Mouse (Mus musculus): Measurements from ENCODE around the gene Zfp652. TPM values are rescaled to one million over a fixed set of nuclear protein-coding genes. Genes with fewer than 3 reads are reported as not detected.

Zfp652 gene
- polyA plus RNA-seq, 1 experiment from 2014 or later: 23.2 TPM

GRCm38 (mm10) chr11:95805527-95805926 lies 93.1 kb downstream of the Zfp652 start:
- ATAC-seq (ENCODE audit: low read depth): no peak
- Histone ChIP-seq H3K9me3 (ENCODE audit: control insufficient read depth, low read length) (no peaks in the 10 kb centered on the region), H3K4me2 (ENCODE audit: low read depth, low read length) (no peak overlapping the region), H3K9ac (ENCODE audit: low read length) (no peak overlapping the region), H3K27ac (ENCODE audit: low read length) (no peak overlapping the region), H3K27me3 (ENCODE audit: control insufficient read depth, insufficient read depth, low read depth, low read length) (no peaks in the 10 kb centered on the region), H3K4me3 (ENCODE audit: low read length) (no peak overlapping the region), H3K4me1 (replicated peaks; ENCODE audit: control insufficient read depth, insufficient read depth, low read length) (no peaks in the 10 kb centered on the region), H3K36me3 (ENCODE audit: control insufficient read depth, insufficient read depth, low read length) (no peaks in the 10 kb centered on the region)
- 25% methylated on average over 3 of the region's 3 CpGs for WGBS

GRCm38 (mm10) chr11:95807884-95808283 lies 95.4 kb downstream of the Zfp652 start:
- no peaks in the 10 kb centered on the region for H3K36me3 ChIP-seq (ENCODE audit: control insufficient read depth, insufficient read depth, low read length)
- H3K9me3 ChIP-seq (ENCODE audit: control insufficient read depth, low read length): no peaks in the 10 kb centered on the region
- 92% methylated on average over 5 of the region's 5 CpGs for WGBS
- H3K9ac ChIP-seq (ENCODE audit: low read length): no peak overlapping the region
- H3K4me3 ChIP-seq (ENCODE audit: low read length): no peak overlapping the region
- H3K27me3 ChIP-seq (ENCODE audit: control insufficient read depth, insufficient read depth, low read depth, low read length): no peaks in the 10 kb centered on the region
- H3K4me2 ChIP-seq (ENCODE audit: low read depth, low read length): no peak overlapping the region
- no peak for ATAC-seq (ENCODE audit: low read depth)
- H3K4me1 ChIP-seq (replicated peaks; ENCODE audit: control insufficient read depth, insufficient read depth, low read length): no peaks in the 10 kb centered on the region
- no peak overlapping the region for H3K27ac ChIP-seq (ENCODE audit: low read length)

GRCm38 (mm10) chr11:95808448-95809011 lies 96.1 kb downstream of the Zfp652 start:
- Histone ChIP-seq H3K4me3 (ENCODE audit: low read length) (no peak overlapping the region), H3K4me1 (replicated peaks; ENCODE audit: control insufficient read depth, insufficient read depth, low read length) (no peaks in the 10 kb centered on the region), H3K27me3 (ENCODE audit: control insufficient read depth, insufficient read depth, low read depth, low read length) (no peaks in the 10 kb centered on the region), H3K4me2 (ENCODE audit: low read depth, low read length) (no peak overlapping the region), H3K9ac (ENCODE audit: low read length) (no peak overlapping the region), H3K36me3 (ENCODE audit: control insufficient read depth, insufficient read depth, low read length) (no peaks in the 10 kb centered on the region), H3K9me3 (ENCODE audit: control insufficient read depth, low read length) (no peaks in the 10 kb centered on the region), H3K27ac (ENCODE audit: low read length) (no peak overlapping the region)
- no peak for ATAC-seq (ENCODE audit: low read depth)
- WGBS: 62% methylated on average over 5 of the region's 5 CpGs

GRCm38 (mm10) chr11:95809603-95810002 lies 97.1 kb downstream of the Zfp652 start:
- 42% methylated on average over 5 of the region's 5 CpGs for WGBS

GRCm38 (mm10) chr11:95810828-95811227 lies 98.4 kb downstream of the Zfp652 start:
- H3K27ac ChIP-seq (ENCODE audit: low read length): no peak overlapping the region
- no peaks in the 10 kb centered on the region for H3K9me3 ChIP-seq (ENCODE audit: control insufficient read depth, low read length)
- H3K4me3 ChIP-seq (ENCODE audit: low read length): no peak overlapping the region
- H3K27me3 ChIP-seq (ENCODE audit: control insufficient read depth, insufficient read depth, low read depth, low read length): no peaks in the 10 kb centered on the region
- H3K4me2 ChIP-seq (ENCODE audit: low read depth, low read length): no peak overlapping the region
- H3K36me3 ChIP-seq (ENCODE audit: control insufficient read depth, insufficient read depth, low read length): no peaks in the 10 kb centered on the region
- 51% methylated on average over 7 of the region's 7 CpGs for WGBS
- H3K4me1 ChIP-seq (replicated peaks; ENCODE audit: control insufficient read depth, insufficient read depth, low read length): no peaks in the 10 kb centered on the region
- no peak overlapping the region for H3K9ac ChIP-seq (ENCODE audit: low read length)
- no peak for ATAC-seq (ENCODE audit: low read depth)

More at GRCm38 (mm10) chr11:95809603-95810002, 97.1 kb downstream of the Zfp652 start:
- H3K36me3 ChIP-seq (ENCODE audit: control insufficient read depth, insufficient read depth, low read length): no peaks in the 10 kb centered on the region
- H3K4me2 ChIP-seq (ENCODE audit: low read depth, low read length): no peak overlapping the region
- ATAC-seq (ENCODE audit: low read depth): no peak
- no peak overlapping the region for H3K27ac ChIP-seq (ENCODE audit: low read length)
- H3K27me3 ChIP-seq (ENCODE audit: control insufficient read depth, insufficient read depth, low read depth, low read length): no peaks in the 10 kb centered on the region
- no peaks in the 10 kb centered on the region for H3K4me1 ChIP-seq (replicated peaks; ENCODE audit: control insufficient read depth, insufficient read depth, low read length)
- no peak overlapping the region for H3K9ac ChIP-seq (ENCODE audit: low read length)
- no peaks in the 10 kb centered on the region for H3K9me3 ChIP-seq (ENCODE audit: control insufficient read depth, low read length)
- no peak overlapping the region for H3K4me3 ChIP-seq (ENCODE audit: low read length)

GRCm38 (mm10) chr11:95811741-95812140 lies 99.3 kb downstream of the Zfp652 start:
- WGBS: 77% methylated on average over 6 of the region's 6 CpGs
- Histone ChIP-seq H3K9ac (ENCODE audit: low read length) (no peak overlapping the region), H3K9me3 (ENCODE audit: control insufficient read depth, low read length) (no peaks in the 10 kb centered on the region), H3K27ac (ENCODE audit: low read length) (no peak overlapping the region), H3K4me1 (replicated peaks; ENCODE audit: control insufficient read depth, insufficient read depth, low read length) (no peaks in the 10 kb centered on the region), H3K4me2 (ENCODE audit: low read depth, low read length) (no peak overlapping the region), H3K27me3 (ENCODE audit: control insufficient read depth, insufficient read depth, low read depth, low read length) (no peaks in the 10 kb centered on the region), H3K4me3 (ENCODE audit: low read length) (no peak overlapping the region), H3K36me3 (ENCODE audit: control insufficient read depth, insufficient read depth, low read length) (no peaks in the 10 kb centered on the region)
- ATAC-seq (ENCODE audit: low read depth): no peak

GRCm38 (mm10) chr11:95812224-95812623 lies 99.8 kb downstream of the Zfp652 start:
- Histone ChIP-seq H3K9ac (ENCODE audit: low read length) (no peak overlapping the region), H3K36me3 (ENCODE audit: control insufficient read depth, insufficient read depth, low read length) (no peaks in the 10 kb centered on the region), H3K4me3 (ENCODE audit: low read length) (no peak overlapping the region), H3K9me3 (ENCODE audit: control insufficient read depth, low read length) (no peaks in the 10 kb centered on the region), H3K4me1 (replicated peaks; ENCODE audit: control insufficient read depth, insufficient read depth, low read length) (no peaks in the 10 kb centered on the region), H3K4me2 (ENCODE audit: low read depth, low read length) (no peak overlapping the region), H3K27ac (ENCODE audit: low read length) (no peak overlapping the region), H3K27me3 (ENCODE audit: control insufficient read depth, insufficient read depth, low read depth, low read length) (no peaks in the 10 kb centered on the region)
- ATAC-seq (ENCODE audit: low read depth): no peak
- WGBS: 73% methylated on average over 4 of the region's 4 CpGs

- ATAC-seq (ENCODE audit: low read depth): no peak
- no peak overlapping the region for H3K4me3 ChIP-seq (ENCODE audit: low read length)
- H3K4me1 ChIP-seq (replicated peaks; ENCODE audit: control insufficient read depth, insufficient read depth, low read length): no peaks in the 10 kb centered on the region
- H3K27me3 ChIP-seq (ENCODE audit: control insufficient read depth, insufficient read depth, low read depth, low read length): no peaks in the 10 kb centered on the region
- H3K9me3 ChIP-seq (ENCODE audit: control insufficient read depth, low read length): no peaks in the 10 kb centered on the region
- no peak overlapping the region for H3K9ac ChIP-seq (ENCODE audit: low read length)
- no peaks in the 10 kb centered on the region for H3K36me3 ChIP-seq (ENCODE audit: control insufficient read depth, insufficient read depth, low read length)
- H3K27ac ChIP-seq (ENCODE audit: low read length): no peak overlapping the region
- 92% methylated on average over 2 of the region's 2 CpGs for WGBS
- H3K4me2 ChIP-seq (ENCODE audit: low read depth, low read length): no peak overlapping the region
Measured at GRCm38 (mm10) chr11:95814101-95814500, 101.6 kb downstream of the Zfp652 start.

- Histone ChIP-seq H3K9ac (ENCODE audit: low read length) (no peak overlapping the region), H3K9me3 (ENCODE audit: control insufficient read depth, low read length) (no peaks in the 10 kb centered on the region), H3K4me3 (ENCODE audit: low read length) (no peak overlapping the region), H3K4me2 (ENCODE audit: low read depth, low read length) (no peak overlapping the region), H3K4me1 (replicated peaks; ENCODE audit: control insufficient read depth, insufficient read depth, low read length) (no peaks in the 10 kb centered on the region), H3K36me3 (ENCODE audit: control insufficient read depth, insufficient read depth, low read length) (no peaks in the 10 kb centered on the region), H3K27ac (ENCODE audit: low read length) (no peak overlapping the region), H3K27me3 (ENCODE audit: control insufficient read depth, insufficient read depth, low read depth, low read length) (no peaks in the 10 kb centered on the region)
- ATAC-seq (ENCODE audit: low read depth): no peak
- 60% methylated on average over 5 of the region's 5 CpGs for WGBS
Measured at GRCm38 (mm10) chr11:95814857-95815256, 102.4 kb downstream of the Zfp652 start.

GRCm38 (mm10) chr11:95815412-95815811 lies 102.9 kb downstream of the Zfp652 start:
- Histone ChIP-seq H3K4me3 (ENCODE audit: low read length) (no peak overlapping the region), H3K27ac (ENCODE audit: low read length) (no peak overlapping the region), H3K4me1 (replicated peaks; ENCODE audit: control insufficient read depth, insufficient read depth, low read length) (no peaks in the 10 kb centered on the region), H3K36me3 (ENCODE audit: control insufficient read depth, insufficient read depth, low read length) (no peaks in the 10 kb centered on the region), H3K9ac (ENCODE audit: low read length) (no peak overlapping the region), H3K9me3 (ENCODE audit: control insufficient read depth, low read length) (no peaks in the 10 kb centered on the region), H3K4me2 (ENCODE audit: low read depth, low read length) (no peak overlapping the region), H3K27me3 (ENCODE audit: control insufficient read depth, insufficient read depth, low read depth, low read length) (no peaks in the 10 kb centered on the region)
- no peak for ATAC-seq (ENCODE audit: low read depth)
- 59% methylated on average over 9 of the region's 9 CpGs for WGBS
